Mouse (Mus musculus): ENCODE measurements around the gene Map3k11.

Gene Map3k11

GRCm38 (mm10) chr19:5710068-5710467, 21.5 kb downstream of the Map3k11 start:
- no peak for DNase-seq (ENCODE audit: extremely low read depth, low read depth)

DNA sequence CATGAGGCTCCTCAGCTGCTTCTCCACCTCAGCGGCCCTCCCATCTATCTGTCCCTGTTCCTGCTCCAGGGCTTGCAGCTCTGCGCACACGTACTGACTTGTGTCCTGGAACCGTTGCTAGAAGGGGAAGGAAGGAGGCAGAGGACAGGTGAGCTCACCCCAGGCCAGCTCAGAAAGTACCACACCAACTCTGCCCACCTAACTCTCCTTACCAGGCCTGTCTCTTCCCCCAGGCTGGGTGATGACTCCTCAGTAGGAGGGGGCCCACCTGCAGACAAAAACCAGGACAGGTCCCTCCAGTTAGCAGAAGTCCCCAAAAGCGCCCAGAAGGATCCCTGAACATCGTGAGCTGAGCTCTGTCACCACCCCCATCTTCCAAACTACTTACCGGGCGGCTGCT, 22.0 kb downstream of the Map3k11 start:
- no peak for DNase-seq (ENCODE audit: extremely low read depth, low read depth)

GRCm38 (mm10) chr19:5711218-5711617, 22.7 kb downstream of the Map3k11 start:
- DNase-seq (ENCODE audit: extremely low read depth, low read depth), result no peak

DNA sequence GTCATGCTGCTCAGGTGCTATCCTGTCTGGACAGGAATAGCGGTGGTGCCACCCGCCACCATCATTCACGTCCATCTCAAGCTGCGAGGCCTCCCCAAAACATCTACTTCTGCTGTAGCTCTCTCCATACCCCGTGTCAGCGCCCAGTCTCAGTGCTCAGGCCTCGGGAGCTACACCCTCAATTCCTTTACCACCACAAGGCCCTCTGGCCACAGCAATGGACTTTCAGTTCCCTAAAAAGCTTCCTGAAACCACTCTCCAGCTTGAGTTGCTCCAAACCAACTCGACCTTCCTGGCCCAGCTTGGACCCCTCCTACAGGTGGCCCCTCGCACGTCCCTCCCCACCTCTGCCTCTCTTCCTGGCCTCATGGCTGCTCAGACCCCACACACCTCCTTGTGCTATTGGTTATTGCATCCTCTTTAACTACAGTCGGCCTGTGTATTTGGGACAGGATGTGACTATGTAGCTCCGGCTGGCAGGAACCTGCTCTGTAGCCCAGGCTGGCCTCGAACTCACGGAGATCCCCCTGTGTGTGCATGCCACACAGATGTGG, 23.4 kb downstream of the Map3k11 start:
- no peak for DNase-seq (ENCODE audit: extremely low read depth, low read depth)

DNA sequence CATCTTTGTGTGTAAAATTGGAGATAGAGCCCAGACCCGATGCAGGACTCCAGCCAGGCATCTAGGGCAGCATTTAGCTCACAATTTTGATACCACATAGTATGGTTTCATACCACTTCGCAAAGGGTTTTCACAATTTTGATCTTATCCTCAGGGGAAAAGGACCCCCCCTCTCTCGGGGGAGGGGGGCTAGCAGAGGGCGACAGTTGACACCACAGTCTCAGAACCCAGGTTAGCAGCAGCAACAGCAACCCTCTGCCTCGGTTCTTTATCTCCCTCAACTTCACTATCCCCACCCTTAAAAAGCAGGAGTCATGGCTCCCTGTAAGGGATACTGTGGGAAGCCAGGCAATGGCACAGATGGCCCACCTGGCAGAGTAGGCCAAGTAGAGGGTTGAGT, 24.7 kb downstream of the Map3k11 start:
- no peak for DNase-seq (ENCODE audit: extremely low read depth, low read depth)

DNA sequence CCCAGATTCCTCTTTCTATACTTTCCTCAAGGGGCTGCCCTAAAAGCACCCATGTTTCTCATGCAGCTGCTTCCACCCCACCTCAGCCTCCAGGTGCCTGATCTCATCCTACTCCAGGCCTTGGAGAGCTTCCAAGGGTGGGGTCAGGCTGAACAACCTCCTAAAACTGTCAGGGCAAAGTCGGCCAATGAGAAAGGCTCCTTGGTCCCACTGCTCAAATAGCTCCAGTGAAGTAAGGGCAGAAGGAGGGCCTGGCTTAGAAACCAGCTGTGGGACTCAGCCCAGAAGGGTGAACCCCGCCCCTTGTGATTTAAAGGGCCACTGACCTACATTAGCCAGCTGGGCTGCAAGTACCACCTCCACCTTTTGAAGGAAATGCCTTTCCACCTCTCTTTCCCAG, 25.2 kb downstream of the Map3k11 start:
- no peak for DNase-seq (ENCODE audit: extremely low read depth, low read depth)

DNA sequence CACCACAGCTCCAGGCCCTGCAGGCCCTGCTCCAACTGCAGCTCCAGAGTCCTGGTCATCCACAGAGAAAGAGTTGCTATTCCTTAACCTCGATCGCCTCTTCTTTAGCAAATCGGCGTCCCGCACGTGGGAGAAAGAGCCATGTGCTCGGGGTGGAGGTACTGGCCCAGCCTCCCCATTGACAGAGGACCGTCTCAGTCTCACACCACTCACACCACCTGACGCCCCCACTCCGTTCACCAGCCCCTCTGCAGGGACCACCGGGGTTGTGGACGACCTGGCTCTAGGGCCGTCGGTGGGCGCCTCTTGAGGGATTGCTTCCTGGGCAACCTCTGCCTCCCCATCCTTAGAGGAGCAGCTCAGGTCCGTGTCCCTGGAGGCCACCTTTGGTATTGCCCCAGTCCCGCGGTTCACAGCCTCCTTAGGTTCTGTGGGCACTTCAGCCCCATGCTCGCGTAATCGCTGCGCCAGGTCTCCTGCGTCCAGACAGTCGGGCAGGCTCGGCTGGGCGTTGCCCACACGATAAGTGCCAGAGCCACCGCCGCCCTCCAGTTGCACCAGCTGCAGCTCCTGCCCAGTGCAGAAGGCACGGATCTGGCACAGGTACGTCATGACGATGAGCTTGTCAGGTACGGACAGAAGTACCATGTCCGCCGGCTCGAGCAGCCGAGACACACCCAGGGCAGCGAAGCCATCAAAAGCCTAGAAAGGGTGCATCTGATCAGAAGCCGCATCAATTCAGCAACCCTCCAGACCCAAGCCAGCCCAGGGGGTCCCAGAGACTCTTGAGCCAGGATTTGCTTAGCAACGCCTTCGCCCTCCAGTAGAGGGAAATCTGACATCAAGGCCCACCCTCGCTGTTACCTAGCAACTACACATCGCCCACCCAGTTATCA, 27.5 kb downstream of the Map3k11 start:
- no peak for DNase-seq (ENCODE audit: extremely low read depth, low read depth)

DNA sequence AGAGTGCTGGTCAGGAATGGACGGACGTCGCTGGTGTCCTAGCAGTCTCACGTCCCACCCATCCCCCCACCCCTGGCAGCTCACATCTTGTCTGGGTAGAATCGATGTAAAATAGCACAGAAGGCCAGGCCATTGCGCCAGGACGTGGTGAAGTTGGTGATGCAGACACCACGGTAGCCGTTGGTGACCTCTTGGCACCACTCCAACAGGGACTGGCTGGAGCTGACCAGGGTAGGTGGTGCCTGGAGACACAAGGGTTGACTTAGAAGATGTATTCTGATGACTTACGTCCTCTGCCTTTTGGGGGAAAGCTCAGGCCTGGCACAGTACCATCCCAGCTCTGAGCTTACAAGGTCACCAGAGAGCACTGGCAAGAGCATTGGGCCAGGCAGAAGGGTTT, 28.4 kb downstream of the Map3k11 start:
- no peak for DNase-seq (ENCODE audit: extremely low read depth, low read depth)

GRCm38 (mm10) chr19:5721233-5721632, 32.7 kb downstream of the Map3k11 start:
- no peak for DNase-seq (ENCODE audit: extremely low read depth, low read depth)

DNA sequence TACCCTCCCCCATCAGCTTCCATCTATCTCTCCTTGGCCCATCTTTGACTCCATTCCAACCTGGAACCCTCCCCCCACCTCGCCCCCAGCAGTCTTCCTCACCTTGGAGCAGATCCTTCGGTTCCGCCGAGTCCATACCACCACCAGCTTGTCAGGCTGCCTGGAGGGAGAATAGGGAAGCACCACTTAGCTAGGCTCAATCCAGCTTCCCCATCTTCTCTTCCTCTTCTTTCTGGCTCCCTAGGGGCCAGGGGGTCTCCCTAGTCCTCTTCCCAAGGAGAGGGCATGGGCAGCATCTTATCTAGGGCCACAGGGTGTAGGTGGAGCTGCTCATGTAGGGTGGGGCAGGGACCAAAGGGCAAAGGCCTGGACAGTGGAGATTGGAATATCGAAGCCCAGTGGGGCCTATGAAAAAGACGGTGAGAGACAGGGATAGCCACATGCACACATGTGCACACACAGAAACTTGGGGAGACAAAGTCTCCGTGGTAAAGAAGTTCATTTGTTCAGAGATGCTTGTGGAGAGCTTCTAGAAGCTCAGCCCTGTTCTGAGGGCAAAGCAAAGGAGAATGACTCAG, 34.4 kb downstream of the Map3k11 start:
- peak; percentile 33 for DNase-seq (ENCODE audit: extremely low read depth, low read depth)

DNA sequence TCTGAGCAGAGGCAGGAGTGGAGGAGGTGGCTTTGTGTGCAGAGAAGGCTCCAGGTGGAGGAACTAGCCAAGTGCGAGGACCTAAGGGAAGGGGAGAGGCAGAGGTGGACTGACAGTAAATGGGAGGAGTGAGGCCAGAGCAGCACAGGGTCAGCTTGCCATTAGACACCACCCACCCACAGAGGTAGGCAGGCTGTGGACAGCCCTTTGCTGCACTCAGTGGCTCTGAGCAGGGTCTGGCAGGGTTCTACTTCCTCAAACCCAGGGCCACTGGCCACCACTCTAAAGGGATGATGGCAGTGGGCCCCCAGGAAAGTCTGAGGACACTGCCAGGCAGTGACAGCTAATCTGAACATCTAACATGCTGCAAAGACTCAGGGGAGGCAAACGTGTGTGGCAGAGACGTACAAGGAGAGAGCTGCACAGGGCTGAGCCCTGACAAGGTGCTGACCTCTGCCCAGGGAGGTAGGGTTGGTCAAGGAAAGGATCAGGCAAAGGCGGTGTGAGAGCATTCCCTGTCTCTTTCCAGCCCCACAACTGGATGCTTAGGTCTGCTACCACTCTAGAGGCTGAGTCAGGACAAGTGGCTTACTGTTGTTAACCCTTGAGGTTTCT, 35.5 kb downstream of the Map3k11 start:
- DNase-seq (ENCODE audit: extremely low read depth, low read depth), result no peak

DNA sequence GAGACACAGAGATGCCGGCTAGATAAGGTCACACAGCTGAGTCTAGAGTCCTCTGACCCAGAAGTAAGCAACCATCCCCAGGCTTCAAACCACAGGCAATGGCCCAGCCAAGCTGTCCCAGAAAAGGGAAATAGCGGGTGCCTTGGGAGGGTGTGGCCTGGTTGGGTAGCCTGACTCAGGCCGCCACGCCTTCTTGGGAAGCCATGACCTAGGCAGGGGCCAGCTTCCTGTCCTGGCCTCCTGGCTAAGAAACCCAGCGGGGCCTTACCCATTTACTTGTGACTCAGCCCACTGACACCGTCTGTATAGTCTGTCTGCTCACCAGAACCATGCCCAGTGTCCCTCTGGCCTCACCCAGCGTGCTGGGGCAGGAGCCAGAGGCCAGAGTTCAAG, 36.0 kb downstream of the Map3k11 start:
- peak; percentile 77 for DNase-seq (ENCODE audit: extremely low read depth, low read depth)

GRCm38 (mm10) chr19:5725029-5725707, 36.6 kb downstream of the Map3k11 start:
- peak; percentile 64 for DNase-seq (ENCODE audit: extremely low read depth, low read depth)

DNA sequence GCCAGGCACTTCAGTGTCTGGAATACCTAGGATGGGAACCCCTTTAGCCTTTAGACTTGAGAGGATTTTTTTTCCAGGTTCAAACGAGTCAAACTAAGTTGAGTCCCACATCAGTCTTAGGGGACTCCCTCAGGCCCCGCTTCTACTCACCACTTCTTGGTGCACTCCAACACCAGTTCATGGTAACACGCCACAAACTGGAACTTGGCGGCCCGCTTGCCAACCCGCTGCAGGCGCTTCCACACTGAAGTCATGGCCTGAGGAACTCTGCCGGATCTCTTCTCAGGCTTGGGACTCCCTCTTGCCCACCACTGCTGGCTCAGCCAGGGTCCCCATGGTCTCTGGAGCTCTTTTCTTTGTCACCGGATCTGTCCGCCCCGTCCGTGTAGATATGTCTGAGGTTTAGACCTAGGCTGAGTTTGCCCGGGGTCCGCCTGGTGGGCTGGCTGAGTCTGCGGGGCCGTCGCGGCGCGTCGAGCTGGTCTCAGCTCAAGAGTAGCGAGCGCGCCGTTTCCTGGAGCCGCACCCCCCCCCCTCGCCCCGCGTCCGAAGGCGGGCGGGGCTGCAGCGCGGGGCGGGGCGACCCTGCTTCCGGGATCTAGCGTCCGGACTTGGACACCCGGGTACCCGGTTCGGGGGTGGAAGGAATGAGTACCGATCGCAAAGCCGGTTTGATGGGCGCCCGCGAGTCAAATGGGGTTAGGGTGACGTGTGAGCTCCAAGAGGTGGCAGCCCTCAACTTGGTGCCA, 37.4 kb downstream of the Map3k11 start, which contains the start of gene Ehbp1l1:
Ehbp1l1 (minus strand) TSS at position 551 of the 749 bp plus-strand sequence.
- DNase-seq (ENCODE audit: extremely low read depth, low read depth), result no peak

DNA sequence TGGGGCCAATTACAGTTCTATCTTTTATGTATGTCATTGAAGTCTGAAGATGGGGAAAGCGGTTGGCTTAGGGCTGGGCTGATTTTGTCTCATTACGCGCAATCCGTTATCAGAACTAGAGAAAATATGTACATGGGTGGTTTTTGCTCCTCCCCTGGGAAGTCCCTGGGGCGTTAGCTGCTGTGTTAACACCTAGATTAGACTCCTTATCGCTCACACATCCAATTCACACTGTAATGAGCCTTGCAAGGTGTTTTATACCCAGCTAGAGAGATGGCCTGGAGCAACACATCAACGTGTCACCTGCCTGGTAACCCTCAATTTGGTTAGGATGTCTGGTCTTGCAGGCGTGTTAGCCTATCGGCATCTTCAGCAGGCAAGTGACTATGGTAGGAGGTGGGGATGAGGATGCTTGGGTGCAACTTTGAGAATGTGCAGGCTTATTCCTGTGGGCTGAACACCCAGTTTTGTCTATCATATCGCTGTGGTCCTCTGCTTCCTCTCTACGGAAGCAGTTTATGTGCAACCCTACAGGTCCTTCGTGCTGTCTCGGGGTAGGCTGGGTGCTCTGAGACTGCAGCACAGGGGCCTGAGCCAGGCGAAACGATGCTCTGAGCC, 38.5 kb downstream of the Map3k11 start:
- DNase-seq (ENCODE audit: extremely low read depth, low read depth), result peak; percentile 82

GRCm38 (mm10) chr19:5727701-5728100, 39.2 kb downstream of the Map3k11 start:
- DNase-seq (ENCODE audit: extremely low read depth, low read depth), result peak; percentile 65

DNA sequence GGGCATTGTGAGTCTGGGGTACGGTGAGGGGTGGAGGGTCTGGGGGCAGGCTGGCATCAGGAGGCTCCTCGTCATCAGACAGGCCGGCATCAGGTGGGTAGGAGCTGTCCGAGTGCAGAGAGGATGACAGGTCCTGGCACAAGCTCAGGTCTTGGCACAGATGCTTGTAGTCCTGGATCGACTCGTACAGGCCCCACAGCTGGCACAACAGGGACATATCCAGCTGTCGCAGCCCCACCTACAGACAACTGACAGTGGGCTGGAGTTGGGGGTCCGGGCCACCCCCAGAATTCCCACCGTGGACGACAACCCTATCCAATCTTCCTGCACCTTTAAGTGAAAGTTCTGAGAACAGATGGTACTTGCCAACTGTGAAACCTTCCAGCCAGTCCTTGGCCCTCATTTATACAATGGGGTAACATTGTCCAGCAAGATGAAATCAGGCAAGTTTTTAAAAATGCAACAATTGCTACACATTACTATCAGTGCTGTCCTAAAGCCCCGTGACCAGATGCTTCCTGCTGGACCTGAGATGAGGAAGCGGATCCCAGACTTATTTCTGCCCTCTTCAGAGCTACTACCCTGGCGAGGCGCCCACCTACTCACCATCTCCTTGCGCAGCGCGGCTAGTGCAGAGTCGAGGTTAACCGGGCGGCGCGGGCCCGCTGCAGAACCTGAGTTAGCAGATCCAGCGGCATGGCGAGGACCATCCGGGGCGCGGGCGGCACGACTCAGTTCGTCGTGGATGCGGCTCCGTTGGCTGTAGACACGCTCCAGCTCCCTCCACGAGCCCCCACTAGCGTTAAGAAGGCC, 40.3 kb downstream of the Map3k11 start:
- no peak for DNase-seq (ENCODE audit: extremely low read depth, low read depth)

DNA sequence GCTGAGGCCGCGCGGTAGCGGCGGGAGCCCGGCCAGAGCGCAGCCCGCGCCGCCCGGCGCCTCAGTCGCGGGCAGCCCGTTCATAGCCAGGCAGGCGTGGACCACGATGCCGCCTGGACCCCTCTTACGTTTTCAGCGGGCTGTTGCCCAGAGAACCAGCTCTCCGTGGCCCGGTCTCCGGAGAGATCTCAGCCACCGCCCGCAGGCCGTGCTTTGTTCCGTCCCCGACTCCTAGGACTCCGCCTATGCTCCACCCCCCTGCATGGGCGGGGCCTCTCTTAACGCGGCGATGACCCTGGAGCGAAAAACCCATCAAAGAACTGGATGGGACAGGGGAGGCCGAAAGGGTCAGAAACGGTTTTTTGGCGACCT, 40.9 kb downstream of the Map3k11 start, which contains the start of gene Fam89b:
Fam89b (minus strand) TSS at position 210 of the 372 bp plus-strand sequence.
- DNase-seq (ENCODE audit: extremely low read depth, low read depth), result peak; percentile 54
